Mouse (Mus musculus) ES-Bruce4 (cell line): ENCODE measurements around the gene Dcpp2.

Source experiments
- CTCF ChIP-seq: IDR thresholded peaks from one replicate; pipeline ENCODE4 v1.8.1; 2011; ENCODE audit warnings: low read depth, low read length
- EP300 ChIP-seq: IDR thresholded peaks from 2 replicates; pipeline ENCODE4 v1.6.1; 2011; ENCODE audit warnings: low read depth, low read length; ENCODE audit not compliant: insufficient read depth
- POLR2A ChIP-seq: IDR thresholded peaks from one replicate; pipeline ENCODE4 v1.8.1; 2011; ENCODE audit warnings: low read length; ENCODE audit not compliant: insufficient read depth

DNA sequence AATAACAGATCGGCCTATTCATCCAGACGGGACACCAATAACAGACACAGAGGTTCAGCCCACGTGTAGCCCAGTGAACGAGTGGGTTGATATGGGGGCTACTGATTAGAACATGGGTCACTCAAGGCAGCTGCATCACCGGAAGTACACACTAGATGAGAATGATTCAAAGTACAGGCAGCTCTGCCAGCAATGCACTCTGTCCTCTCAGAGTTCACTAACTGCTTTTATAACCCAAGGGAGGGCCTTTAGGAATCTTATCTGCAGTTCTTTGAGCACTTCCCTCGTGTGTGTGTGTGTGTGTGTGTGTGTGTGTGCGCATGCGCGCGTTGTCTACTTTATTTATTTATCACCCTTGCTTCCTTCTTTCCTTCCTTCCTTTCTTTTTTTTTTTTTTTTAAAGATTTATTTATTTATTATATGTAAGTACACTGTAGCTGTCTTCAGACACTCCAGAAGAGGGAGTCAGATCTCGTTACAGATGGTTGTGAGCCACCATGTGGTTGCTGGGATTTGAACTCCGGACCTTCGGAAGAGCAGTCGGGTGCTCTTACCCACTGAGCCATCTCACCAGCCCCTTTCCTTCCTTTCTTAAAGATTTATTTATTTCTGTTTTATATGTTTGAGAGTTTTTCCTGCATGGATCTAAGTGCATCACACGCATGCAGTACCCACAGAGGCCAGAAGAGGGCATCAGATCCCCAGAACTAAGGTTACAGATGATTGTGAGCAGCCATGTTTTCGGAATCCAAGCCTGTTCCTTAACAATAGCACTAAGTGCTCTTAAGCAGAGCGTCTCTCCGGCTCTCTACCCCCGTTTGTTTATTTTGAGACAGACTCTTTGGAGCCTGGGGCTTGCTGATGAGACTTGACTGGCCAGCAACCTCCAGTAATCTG lies 29.6 kb upstream of the Dcpp2 start:
- TF ChIP-seq CTCF (peak; percentile 45), EP300 (no peak), POLR2A (no peak)
